Mouse (Mus musculus): ENCODE data around the gene Ttc30a1. TPM values are rescaled to one million over a fixed set of nuclear protein-coding genes. Genes with fewer than 3 reads are reported as not detected.

Ttc30a1 gene
- 1 to 10 TPM; 1.7 to 2.3 TPM for total RNA-seq (2023)

GRCm38 (mm10) chr2:75981440-75982081 lies at the start of gene Ttc30a1:
Gene Ttc30a1 (minus strand): TSS chr2:75981967.

GRCm38 (mm10) chr2:75977752-75978368 lies 3.9 kb downstream of the Ttc30a1 start, which contains the start of gene Ttc30a2:
Gene Ttc30a2 (minus strand): TSS chr2:75978170.

GRCm38 (mm10) chr2:75938117-75939063 lies 43.4 kb downstream of the Ttc30a1 start, which contains the start of gene Ttc30b:
Gene Ttc30b (minus strand): TSS chr2:75938585.

Other genes starting within 250 kb of the Ttc30a1 start
- gene Agps, start 149.8 kb downstream of the Ttc30a1 start, total RNA-seq (2023) = 10 to 100 TPM; 46.7 to 53.3 TPM
- 1 to 10 TPM; 2.0 to 3.5 TPM for gene Ttc30b, start 43.4 kb downstream of the Ttc30a1 start, total RNA-seq (2023)
- not detected for gene Ttc30a2, start 3.8 kb downstream of the Ttc30a1 start, total RNA-seq (2023)

All from B cell, adult 67 days (primary cell).